Mouse (Mus musculus): ENCODE data around the gene Olfml2a.

The Olfml2a gene

GRCm38 (mm10) chr2:38938007-38938406 lies 6.2 kb downstream of the Olfml2a start:
- no peak for DNase-seq (ENCODE audit: low spot score in 2 of 2)

DNA sequence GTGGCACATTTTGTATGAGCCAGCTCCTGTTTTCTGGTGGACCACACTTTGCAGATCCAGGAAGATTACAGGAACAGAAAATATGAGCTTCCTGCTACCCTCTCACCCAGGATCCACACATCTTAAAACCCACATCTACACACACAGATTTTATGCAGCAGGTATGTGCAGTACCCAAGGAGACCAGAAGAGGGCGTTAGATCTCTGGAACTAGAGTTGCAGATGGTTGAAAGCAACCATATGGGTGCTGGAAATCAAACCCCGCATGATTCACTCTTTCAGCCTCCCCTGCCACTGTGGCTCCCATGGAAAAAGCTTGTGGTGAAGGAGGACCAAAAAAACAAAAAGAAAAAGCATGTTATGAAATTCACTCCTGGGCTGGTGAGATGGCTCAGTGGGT lies 7.3 kb downstream of the Olfml2a start:
- DNase-seq (ENCODE audit: low spot score in 2 of 2), result no peak

- no peak for DNase-seq (ENCODE audit: low spot score in 2 of 2)
Measured at GRCm38 (mm10) chr2:38941426-38941825, 9.6 kb downstream of the Olfml2a start.

- no peak for DNase-seq (ENCODE audit: low spot score in 2 of 2)
Measured at GRCm38 (mm10) chr2:38941898-38942297, 10.1 kb downstream of the Olfml2a start.

DNA sequence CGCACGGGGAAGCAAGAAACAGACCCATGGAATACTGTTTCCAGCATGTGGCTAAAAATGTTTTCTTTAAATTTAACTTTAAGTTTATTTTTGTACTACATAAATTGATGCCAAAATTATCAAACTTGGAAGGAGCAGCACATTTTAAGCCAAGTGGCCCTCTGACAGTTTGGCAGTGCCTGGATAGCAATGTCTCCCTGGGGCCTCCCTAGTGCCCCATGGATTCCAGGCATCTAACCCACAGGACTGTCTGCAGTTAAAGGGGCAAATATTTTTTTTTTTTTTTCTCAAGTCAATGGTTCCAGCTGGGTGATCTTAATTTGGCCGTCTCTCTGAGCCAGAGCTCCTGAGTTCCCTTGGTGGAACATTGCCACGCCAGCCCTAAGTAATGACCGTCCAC lies 11.4 kb downstream of the Olfml2a start:
- no peak for DNase-seq (ENCODE audit: low spot score in 2 of 2)

- no peak for DNase-seq (ENCODE audit: low spot score in 2 of 2)
Measured at GRCm38 (mm10) chr2:38943977-38944376, 12.2 kb downstream of the Olfml2a start.

DNA sequence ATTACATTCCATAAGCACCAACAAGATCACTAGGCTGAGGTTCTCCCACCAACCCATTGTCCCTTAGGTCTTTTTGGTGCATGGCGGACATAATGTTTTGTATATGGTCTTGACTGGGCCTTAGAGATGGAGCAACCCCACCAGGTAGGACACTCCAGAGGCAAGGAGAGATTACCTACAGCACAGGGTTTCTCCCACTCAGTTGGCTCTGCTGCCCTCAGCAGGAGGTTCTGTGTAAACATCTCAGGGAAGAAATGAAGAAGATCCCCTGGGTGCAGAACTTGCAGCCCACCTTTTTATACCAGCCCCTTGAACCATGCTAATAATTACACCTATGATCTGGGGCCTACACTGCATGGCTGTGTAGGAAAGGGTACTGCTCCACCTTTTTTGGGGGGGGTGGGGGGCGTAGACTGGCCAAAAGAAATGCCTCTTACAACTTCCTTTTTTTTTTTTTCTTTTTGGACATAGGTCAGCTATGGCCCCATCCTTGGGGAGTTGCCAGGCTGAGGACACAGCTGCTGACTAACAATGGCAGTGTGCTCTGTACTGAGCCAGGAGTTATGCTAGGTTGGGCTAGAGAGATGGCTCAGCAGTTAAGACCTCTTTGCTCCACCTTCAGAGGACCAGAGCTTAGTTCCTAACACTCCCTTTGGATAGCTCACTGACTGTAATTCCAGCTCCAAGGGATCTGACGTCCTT lies 12.8 kb downstream of the Olfml2a start:
- DNase-seq (ENCODE audit: low spot score in 2 of 2), result no peak

DNA sequence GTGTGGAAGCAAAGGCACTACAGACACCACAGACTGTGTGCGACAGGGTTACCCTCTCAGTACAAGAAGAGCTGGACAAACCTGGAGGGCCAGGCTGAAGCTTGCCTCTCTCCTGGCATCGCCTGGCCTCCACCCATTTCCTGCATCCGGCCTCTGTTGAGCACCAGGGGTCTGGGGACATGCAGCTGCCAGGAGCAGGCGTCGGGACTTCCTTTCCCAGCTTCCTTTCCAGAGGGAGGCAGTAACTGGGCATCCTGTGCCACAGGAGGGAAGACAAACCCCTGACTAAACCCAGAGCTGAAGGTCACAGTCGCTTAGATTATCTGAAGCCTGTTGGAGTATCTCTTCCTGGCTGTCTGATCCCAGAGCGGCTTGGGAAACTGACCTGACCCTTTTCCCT lies 15.8 kb downstream of the Olfml2a start:
- DNase-seq (ENCODE audit: low spot score in 2 of 2), result no peak

DNA sequence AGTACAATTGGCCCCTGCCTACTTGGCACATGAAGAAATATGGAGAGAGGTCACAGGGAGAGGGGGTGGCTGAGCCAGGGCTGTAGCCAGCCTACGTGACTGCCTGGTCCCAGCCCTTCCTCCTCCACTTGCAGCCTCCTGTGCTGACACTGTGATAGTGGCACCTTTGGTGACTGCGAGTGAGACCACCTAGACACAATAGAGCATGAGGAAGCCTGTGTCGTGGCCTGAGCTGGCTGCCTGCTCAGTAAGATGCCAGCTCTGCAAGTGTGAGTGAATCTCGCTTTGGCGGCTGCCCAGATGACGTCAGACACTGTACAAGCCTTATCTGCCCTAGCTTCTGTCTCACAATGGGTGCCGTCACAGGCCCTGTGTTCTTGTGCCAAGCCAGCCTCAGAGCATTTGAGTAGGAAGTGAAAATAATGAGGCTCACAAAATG lies 18.5 kb downstream of the Olfml2a start:
- DNase-seq (ENCODE audit: low spot score in 2 of 2), result peak; percentile 82 to 87

DNA sequence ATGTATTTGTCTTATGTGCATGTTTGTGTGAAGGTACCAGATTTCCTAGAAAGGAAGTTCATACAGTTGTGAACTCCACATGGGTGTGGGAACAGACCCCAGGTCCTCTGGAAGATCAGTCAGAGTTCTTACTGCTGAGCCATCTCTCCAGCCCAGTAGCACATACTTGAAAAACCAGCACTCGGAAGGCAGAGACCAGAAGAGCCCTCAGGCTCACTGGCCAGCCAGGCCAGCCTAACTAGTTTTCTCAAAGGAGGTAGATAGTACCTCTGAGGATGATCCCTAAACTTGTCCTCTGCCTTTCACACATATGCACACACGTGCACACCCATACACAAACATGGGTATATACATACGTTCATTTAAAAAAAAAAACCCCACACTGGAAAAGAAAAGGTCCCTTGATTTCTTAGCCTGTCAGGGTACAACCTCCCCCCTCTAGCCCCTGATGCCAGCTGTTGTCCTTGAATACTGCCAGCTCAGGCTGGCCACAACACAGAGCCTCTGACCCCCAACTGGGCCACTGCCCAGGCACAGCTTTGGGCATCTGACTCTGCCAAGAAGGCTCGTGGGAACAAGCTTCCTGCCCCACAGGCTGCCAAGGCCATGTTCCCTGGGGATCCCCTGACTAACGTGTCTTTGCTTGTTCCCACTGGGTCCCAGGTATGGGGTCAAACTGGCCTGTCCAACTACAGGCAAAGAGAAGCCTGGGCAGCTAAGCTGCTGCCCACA lies 21.5 kb downstream of the Olfml2a start:
- DNase-seq (ENCODE audit: low spot score in 2 of 2), result peak; percentile 24 to 62

DNA sequence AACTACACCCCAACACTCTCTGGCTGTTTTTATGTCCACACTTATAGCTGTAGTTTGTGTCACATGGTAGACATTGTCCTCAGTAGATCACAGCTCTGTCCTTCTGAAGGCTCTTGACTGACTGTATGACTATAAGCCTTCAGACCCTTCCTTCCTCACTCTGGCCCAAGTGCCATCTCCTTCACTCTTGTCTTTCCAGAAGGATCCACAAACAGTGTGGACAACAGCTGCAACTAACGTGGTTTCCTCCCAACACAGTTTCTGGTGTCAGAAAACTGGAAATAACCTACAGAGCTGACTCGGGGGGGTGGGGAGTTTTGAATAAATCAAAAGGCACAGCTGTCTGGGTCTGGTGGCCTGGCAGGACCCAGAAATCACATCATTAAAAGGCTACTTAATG lies 24.3 kb downstream of the Olfml2a start:
- DNase-seq (ENCODE audit: low spot score in 2 of 2), result no peak

DNA sequence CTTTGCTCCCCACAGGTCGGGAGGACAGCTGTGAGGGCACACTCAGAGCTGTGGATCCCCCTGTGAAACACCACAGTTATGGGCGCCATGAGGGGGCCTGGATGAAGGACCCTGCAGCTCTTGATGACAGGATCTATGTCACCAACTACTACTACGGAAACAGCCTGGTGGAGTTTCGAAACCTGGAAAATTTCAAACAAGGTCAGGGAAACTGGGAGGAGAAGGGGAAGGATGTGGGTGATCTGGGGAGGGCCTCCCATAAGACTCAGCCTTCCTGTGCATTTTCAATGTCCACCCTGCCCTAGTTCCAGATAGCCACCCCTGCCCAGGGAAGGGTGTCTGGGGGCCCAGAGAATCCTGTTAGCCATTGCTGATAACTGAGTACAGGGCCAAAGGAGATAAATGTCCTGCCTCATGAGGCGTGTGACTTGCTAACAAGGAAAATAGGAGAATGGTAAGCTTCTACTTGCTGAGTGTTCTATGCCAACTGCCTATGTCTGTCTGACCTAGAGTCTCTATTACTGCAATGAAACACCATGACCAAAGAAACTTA lies 26.0 kb downstream of the Olfml2a start:
- DNase-seq (ENCODE audit: low spot score in 2 of 2), result no peak

DNA sequence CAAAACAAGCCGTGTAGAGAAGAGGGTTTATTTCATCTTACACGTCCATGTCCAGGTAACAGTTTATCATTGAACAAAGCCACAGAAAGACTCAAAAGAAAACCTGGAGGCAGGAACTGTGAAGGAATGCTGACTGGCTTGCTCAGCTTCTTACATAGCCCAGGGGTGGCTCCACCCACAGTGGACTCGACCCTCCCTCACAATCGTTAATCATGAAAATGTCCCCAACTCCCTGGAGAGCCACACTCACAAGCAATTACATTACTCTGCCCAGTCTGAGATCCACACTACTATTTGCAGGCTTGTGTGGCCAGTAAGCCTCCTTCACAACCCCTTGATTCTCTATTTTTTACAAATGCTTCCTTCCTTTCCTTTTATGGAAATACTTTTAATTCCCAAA lies 32.4 kb downstream of the Olfml2a start:
- no peak for DNase-seq (ENCODE audit: low spot score in 2 of 2)

DNA sequence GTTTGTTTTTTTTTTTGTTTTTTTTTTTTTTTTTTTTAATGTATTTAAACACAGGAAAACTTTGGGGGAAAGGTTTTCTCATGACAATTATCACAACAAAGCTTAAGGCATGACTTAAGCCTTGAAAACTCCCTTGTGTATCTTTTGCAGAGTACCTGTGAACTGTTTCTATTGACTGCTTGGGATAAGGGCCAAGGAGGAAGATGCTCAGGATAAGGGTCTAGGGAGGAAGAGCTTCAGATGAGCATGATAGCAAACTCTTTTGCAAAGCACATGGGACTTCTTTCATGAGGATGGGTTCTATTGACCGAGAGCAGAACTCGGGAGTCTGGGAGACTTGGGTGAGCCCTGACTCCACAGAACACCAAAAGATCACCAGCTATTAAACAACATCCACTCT lies 37.9 kb downstream of the Olfml2a start:
- DNase-seq (ENCODE audit: low spot score in 2 of 2), result no peak

DNA sequence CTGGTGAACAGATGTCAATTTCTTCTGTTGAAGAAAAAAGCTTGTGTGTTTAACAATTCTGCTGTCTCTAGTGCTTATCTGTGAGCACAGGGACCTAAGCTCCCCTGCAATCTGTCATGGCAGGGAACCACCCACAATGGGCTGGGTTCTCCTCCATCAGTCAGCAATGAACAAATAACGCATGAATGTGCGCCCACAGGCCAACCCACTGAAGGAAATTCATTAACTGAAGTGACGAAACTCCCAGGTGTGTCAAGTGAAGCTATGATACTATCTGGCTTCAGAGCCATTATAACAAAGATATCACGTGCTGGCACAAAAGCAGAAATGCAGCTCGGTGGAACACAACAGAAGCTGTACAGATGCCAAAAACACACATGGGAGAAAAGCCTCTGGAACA lies 38.3 kb downstream of the Olfml2a start:
- DNase-seq (ENCODE audit: low spot score in 2 of 2), result no peak

DNA sequence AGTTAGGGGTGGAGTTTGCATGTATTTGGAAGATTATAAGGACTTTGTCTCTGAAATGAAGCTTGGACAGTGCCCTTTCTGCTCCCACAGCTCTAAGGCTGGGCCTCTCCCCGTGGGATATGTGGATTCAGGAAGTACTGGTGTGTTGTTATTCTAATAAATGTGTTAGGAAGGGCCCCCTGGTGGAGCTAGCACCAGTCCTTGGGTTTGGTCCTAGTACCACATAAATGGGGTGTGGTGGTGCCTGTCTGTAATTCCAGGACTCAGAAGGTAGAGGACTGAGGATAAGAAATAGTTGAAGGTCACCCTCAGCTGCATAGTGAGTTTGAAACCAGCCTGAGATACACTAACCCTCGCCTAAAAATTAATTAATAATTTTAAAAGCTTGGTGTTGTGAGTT lies 41.4 kb downstream of the Olfml2a start:
- DNase-seq (ENCODE audit: low spot score in 2 of 2), result no peak

DNA sequence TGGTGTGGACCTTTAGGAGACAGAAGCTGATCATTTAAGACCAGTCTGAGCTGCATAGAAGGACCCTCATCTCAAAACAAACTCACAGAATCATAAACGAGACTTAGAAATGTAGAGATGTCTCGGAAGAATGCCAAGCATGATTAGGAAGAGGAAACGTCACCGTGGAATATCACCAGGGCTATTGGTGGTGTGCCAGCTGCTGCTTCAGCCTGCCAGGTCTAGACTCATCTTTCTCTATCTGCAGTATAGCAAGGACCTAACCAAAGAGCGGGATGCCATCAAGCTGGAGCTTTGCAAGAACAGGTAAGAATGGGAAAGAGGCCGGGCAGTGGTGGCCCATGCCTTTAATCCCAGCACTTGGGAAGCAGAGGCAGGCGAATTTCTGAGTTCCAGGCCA lies 41.9 kb downstream of the Olfml2a start:
- DNase-seq (ENCODE audit: low spot score in 2 of 2), result peak in 1 of 2 experiments; percentile 8

GRCm38 (mm10) chr2:38974171-38974570 lies 42.4 kb downstream of the Olfml2a start:
- no peak for DNase-seq (ENCODE audit: low spot score in 2 of 2)

DNA sequence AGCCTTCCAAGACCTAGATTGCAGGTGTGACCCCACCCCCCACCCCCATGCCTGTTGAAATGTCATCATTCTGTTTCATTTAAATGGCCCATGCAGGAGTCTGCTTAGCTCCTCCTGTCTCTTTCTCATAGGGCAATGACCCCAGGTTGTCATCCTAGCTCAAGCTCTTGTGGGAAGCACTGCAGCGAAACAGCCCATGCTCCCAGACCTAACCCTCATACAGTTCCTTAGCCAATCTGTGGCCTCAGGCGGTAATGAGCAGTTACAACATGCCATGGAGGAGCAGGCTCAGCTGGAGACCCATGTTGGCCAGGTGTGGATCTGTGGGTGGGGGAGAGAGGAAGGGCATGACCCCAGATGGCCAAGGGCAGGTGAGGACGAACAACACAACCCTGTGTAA lies 43.4 kb downstream of the Olfml2a start:
- DNase-seq (ENCODE audit: low spot score in 2 of 2), result no peak

DNA sequence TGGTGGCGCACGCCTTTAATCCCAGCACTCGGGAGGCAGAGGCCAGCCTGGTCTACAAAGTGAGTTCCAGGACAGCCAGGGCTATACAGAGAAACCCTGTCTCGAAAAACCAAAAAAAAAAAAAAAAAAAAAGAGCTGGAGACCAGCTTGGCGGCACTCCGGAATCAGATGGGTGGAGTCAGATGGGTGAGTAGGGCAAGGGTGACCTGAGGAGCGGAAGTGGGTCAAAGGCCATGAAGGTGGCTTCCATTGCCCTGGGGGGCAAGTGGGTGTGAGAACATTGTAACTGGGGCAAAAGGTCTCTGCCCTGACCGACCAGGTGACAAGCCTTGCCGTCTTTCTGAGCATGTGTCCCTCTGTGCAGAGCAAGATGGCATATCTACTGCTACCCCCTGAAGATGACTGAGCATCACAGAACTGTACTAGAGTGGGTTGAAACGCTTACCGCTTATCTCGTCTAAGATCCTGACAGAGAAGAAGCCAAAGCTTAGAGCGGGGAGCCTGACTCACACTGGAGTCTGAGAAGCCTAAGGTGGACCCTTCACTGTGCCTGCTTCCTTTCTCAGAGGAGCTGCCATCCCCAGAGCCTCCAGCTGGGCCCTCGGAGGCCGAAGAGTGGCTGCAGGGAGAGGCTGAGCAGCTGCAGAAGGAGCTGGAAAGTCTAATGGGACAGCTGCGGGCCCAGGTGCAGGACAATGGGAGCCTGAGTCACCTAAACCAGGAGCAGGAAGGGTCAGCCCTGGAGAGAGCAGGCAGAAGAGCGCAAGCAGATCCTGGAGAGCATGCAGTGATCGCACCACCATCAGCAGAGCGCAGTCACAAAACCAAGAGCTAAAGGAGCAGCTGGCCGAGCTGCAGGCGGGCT lies 44.4 kb downstream of the Olfml2a start:
- no peak for DNase-seq (ENCODE audit: low spot score in 2 of 2)

- DNase-seq (ENCODE audit: low spot score in 2 of 2), result no peak
Measured at GRCm38 (mm10) chr2:38977837-38978236, 46.1 kb downstream of the Olfml2a start.

GRCm38 (mm10) chr2:38983456-38983855 lies 51.7 kb downstream of the Olfml2a start:
- no peak for DNase-seq (ENCODE audit: low spot score in 2 of 2)
